Mouse (Mus musculus) kidney, postnatal 14 days (tissue): ENCODE data around the gene Uso1.

Experiments
- DNase-seq: peaks from one replicate; pipeline ENCODE4 v3.0.0; 2022; ENCODE audit warnings: mixed read lengths

Gene Uso1

GRCm38 (mm10) chr5:92137239-92138046, at the start of gene Uso1:
Gene Uso1, plus strand, starts transcription at chr5:92137938.
- peak; percentile 100 for DNase-seq

GRCm38 (mm10) chr5:92093263-92094061, 44.3 kb upstream of the Uso1 start:
- no peak for DNase-seq

- DNase-seq: no peak
Measured at GRCm38 (mm10) chr5:92094062-92094415, 43.7 kb upstream of the Uso1 start.

- no peak for DNase-seq
Measured at GRCm38 (mm10) chr5:92096786-92097185, 41.0 kb upstream of the Uso1 start.

- no peak for DNase-seq
Measured at GRCm38 (mm10) chr5:92097779-92098178, 40.0 kb upstream of the Uso1 start.

- DNase-seq: peak; percentile 35
Measured at GRCm38 (mm10) chr5:92098351-92099109, 39.2 kb upstream of the Uso1 start.

GRCm38 (mm10) chr5:92101601-92102000, 36.1 kb upstream of the Uso1 start:
- no peak for DNase-seq

GRCm38 (mm10) chr5:92103062-92103461, 34.7 kb upstream of the Uso1 start:
- DNase-seq: no peak

GRCm38 (mm10) chr5:92103816-92104415, 33.8 kb upstream of the Uso1 start:
- DNase-seq: no peak

GRCm38 (mm10) chr5:92106327-92107125, 31.2 kb upstream of the Uso1 start:
- peak; percentile 27 for DNase-seq

- DNase-seq: no peak
Measured at GRCm38 (mm10) chr5:92107282-92107681, 30.5 kb upstream of the Uso1 start.

- no peak for DNase-seq
Measured at GRCm38 (mm10) chr5:92110818-92111355, 26.9 kb upstream of the Uso1 start.

- no peak for DNase-seq
Measured at GRCm38 (mm10) chr5:92112175-92112574, 25.6 kb upstream of the Uso1 start.

GRCm38 (mm10) chr5:92112585-92112984, 25.2 kb upstream of the Uso1 start:
- DNase-seq: no peak

GRCm38 (mm10) chr5:92113484-92113883, 24.3 kb upstream of the Uso1 start:
- DNase-seq: no peak

- no peak for DNase-seq
Measured at GRCm38 (mm10) chr5:92114223-92114622, 23.5 kb upstream of the Uso1 start.

- DNase-seq: no peak
Measured at GRCm38 (mm10) chr5:92114939-92115338, 22.8 kb upstream of the Uso1 start.

GRCm38 (mm10) chr5:92117823-92118403, 19.8 kb upstream of the Uso1 start:
- peak; percentile 63 for DNase-seq

GRCm38 (mm10) chr5:92121636-92122035, 16.1 kb upstream of the Uso1 start:
- no peak for DNase-seq

GRCm38 (mm10) chr5:92125446-92125845, 12.3 kb upstream of the Uso1 start:
- no peak for DNase-seq

- DNase-seq: no peak
Measured at GRCm38 (mm10) chr5:92127141-92127625, 10.6 kb upstream of the Uso1 start.
